Mouse (Mus musculus): ENCODE measurements around the gene Susd2.
A peak's percentile ranks its signal among the peaks of the same experiment; 100 is the strongest.

Gene Susd2

DNA sequence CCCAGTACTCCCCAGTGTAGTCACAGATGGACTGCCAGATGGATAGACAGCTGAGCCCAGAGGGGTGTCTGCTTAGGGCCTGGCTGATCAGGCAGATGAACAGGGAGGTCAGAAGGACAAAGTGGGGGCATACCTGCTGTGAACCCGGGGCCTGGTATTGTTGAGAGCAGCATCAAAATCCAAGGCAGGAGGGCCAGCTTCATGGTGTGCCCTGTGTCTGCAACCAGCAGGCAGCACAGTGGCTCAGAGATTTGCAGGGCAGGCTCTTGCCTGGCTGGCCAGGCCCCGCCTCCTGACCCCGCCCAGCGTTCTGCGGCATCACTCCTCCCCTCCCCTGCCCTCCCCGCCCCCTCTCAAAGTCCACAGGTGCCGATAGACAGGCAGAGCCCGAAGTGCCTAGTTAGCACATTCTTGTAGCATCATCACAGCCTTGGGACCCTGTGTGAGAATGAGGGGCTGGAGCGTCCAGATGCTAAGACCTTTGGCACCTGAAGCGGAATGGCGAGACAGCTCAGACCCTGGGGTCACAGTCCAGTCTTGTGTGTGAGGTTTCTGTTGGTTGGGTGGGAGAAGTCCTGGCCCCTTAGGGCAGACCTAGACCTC lies at the start of gene Susd2:
Gene Susd2 (minus strand): TSS at position 268 of the 603 bp plus-strand sequence.
- no peak for DNase-seq (ENCODE audit: low spot score)

DNA sequence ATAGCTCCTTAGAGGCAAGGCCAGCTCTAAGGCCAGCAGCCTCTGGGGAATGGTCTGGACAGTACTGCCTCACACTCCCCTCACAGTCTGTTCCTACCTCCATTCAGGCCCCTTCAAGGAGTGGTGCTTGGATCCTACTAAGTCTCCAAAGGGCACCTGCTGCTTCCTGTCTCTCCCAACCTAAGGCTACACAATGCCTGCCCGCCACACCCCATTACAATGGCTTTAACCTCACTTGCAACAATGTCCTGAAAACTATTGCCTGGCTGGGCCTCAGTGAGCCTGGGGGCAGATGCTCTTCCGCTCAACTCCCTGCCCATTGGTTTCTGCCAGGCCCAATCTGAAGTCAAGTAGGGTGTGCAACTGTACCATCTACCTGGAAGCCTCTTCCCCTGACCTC lies 44.8 kb upstream of the Susd2 start:
- DNase-seq (ENCODE audit: low spot score), result no peak

DNA sequence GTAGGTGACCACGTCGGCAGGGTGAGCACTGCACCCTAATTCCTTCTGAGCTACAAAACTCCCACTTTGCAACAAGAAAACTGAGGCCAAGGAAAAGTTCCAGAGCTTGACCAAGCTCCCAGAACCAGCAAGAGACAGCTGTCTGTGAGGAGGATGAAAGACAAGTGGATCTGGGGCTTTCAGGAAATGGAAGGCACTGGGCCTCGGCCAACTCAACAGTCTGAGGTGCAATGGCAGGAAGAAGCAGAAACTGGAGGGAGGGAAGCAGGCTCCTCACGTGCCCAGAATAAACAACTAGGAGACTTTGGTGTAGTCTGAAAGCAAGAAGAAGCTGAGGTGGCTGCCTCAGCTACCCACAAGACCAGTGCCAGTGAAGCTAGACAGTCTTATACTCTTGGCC lies 42.9 kb upstream of the Susd2 start:
- DNase-seq (ENCODE audit: low spot score), result no peak

DNA sequence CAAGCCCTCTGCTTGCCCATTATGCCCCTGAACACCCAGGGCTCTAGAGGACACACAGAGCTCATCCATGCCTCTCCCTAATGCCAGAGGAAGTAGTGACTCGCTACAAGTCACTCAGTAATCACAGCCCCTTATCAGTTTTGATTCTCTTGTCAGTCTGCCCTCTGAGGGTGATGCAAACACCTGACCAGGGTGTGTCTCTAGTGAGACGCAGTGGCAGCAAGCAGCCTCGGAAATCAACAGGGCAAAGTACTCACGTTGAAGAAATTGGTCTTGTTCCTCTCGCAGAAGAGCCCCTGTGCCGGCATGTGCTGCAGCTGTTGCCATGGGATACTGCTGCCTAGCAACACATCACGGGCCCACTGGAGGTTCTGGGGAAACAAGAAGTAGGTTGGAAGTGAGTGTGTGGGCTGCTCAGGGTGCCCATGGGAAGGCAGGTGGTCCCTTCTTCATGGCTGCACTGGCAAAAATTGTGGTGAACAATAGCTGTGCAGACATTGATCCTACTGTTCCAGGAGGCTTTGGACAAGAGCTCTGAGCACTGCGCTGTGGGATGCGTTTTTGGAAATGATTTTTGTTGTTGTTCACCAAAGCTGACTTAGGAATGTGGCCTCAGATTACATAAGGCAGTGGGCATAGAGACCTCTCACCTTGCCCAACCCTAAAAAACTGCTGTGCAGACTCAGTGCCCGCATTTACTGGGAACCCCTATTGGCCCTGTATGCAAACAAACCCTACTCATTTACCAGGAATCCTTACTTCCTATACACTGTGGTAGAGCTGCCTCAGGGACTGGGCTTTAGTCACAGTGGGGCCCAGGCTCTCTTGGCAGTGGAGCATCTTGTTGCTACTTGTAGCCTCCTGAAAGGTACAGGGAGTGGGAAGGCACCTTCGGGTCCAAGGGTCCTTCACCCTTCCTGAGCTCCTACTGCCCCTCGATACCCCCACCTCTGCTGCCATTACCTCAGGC lies 40.5 kb upstream of the Susd2 start:
- peak; percentile 86 for DNase-seq (ENCODE audit: low spot score)

DNA sequence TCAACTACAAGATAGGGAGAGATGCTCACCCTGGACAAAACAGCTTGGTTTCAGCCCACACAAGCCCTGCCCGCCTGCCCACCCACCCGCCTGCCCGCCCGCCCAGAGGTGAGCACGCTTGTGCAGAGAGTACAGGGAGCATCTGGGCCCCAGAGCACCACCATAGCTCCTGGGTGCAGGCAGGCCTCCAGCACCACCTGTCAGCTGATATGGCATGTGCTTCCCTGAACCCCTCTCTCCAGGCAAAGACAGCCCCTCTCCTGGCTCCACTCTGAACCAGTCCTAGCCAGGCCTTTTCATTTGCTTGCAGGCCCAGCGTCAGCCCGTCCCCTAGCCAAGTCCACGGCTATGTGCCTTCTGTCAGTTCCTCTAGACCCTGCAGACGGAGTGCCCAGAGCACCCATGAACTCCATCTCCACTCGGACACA lies 36.8 kb upstream of the Susd2 start:
- DNase-seq (ENCODE audit: low spot score), result no peak

DNA sequence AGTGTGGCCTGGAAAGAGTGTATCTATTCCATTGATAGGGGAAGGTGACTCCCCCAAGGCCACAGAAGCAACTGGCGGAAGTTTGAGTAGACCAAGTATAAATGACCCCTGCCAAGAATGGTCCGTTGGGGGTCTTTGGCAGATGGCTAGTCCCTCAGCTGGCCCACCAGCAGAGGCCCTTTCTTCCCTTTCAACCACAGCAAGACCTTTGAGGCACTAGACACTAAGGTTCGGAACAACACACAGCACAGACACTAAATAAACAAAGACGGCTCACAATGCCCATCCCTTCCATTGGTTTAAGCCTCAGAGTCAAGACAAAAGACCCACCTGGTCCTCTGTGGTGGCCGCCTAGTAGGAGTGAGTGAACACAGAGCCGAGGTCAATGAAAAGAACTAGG lies 35.4 kb upstream of the Susd2 start:
- no peak for DNase-seq (ENCODE audit: low spot score)

DNA sequence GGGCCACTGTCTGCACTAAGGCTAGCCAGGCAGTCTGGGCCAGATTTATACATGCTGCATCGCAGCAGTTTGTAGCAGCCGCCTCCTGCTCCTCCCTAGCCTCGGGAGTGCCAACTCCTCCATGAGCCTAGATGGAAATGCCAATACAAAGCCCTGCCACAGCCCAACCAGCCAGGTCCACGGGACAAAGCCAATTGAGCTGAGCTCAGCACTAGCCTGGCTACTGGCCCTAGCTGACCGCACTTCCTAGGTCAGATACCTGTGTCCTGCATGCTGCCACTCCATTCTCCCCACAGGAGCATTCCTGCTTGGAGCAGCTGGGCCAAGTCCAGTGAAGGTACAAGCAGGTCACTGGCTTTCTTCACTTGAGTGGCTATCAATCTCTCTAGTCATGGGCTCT lies 34.2 kb upstream of the Susd2 start:
- DNase-seq (ENCODE audit: low spot score), result peak; percentile 39

DNA sequence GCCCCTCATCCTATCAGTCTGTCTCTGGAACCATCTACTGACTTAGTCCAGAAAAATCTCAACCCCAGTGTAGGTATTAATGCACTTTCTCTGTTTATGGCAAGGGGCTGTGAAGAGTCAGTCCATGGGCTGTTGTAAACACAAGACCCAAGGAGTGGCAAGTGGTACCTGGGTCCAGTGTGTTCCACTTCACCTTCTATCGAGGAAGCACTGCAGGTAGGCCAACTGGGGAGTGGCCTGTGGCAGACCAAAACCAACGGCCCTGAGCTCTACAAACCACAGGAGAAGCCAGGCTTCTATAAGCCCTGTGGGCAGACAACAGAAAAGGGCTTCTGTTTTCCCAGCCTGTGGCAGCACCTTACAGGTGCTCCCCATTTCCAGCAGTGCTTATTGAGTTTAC lies 33.8 kb upstream of the Susd2 start:
- DNase-seq (ENCODE audit: low spot score), result no peak

DNA sequence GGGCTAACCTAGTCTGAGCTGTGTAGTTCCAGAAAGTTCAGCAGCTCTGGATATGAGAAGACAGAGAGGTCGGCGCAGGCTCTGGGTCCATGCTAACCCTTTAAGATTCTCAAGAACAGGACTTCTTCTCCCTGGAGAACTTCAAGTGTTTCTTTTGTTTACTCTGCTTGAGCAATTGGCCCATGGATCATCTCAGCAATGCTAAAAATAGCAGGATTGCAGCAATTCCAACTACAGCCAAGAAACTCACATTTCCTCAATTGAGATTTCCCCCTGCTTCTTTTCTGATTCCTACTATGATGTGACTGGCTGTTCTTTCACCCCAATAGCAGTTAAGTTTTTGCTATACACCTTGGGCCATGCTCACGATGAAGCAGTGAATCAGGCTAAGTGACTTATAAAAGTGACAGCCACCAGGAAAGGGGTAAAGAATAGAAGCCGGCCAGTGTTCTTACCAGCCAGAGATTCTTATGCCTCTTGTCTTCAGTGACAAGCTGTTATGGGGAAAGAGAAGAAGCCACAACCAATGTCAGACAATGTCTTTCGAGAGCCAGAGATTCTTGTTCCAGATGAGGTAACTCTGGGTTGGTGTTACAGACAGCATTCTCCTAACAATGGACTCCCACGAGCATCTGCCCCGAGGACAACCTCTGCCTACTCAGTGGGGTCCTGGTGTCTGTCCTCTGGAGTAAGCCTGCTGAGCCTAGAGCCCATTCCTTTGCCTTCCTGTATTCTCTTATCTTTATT lies 33.2 kb upstream of the Susd2 start:
- DNase-seq (ENCODE audit: low spot score), result no peak

DNA sequence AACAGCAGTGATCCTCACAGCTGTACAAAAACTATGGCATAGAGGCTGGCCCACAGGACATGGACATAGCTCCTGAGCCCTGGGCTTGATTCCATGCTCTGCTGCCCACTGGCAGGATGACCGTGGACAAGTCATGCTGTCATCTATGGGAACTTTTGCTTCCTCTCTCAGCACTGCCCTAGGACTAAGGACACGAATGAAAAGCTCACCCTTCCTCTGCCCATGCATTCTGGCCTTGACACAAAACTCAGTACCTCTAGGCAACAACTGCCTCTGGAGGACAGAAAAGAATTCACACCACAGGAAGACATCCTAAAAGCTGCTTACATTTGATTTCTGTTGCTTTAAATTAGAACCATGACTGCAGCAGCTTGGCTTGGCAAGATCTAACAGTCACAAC lies 32.5 kb upstream of the Susd2 start:
- DNase-seq (ENCODE audit: low spot score), result no peak

DNA sequence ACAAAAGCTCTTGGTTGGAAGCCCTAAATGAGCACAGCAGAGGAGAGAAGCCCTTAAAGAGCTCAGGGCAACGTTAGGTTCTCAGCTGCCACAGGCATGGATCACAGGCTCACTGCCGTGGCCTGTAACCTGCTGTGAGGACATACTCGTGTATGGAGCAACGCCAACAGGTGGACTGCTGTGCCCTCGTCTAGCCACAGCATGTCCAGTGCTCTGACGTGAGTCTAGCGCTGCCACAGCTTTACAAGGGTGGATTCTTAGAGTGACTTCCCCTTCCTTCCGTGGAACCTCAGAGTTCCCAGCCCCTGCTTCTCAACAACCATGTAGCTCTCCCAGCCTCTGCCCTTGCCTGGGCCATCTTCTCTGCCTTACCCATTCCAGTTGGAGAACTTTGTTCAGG lies 31.8 kb upstream of the Susd2 start:
- DNase-seq (ENCODE audit: low spot score), result no peak

DNA sequence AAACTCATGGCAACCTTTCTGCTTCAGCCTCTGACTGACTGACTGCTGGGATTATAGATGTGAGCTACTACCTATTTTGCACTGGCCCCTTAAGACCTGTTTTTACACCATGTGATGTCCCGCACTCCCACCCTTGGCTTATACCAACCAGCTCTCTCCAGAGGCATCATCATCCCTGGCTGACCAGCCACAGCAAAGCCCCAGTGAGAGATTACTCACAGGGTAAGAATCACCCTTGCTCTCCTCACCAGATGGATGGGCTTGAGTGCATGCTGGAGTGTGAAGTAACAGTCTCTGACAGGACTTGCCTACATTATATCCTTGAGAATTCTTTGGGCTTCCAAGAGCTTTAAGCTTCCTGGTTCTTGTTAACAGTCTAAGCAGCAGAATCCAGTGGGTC lies 26.1 kb upstream of the Susd2 start:
- DNase-seq (ENCODE audit: low spot score), result no peak

DNA sequence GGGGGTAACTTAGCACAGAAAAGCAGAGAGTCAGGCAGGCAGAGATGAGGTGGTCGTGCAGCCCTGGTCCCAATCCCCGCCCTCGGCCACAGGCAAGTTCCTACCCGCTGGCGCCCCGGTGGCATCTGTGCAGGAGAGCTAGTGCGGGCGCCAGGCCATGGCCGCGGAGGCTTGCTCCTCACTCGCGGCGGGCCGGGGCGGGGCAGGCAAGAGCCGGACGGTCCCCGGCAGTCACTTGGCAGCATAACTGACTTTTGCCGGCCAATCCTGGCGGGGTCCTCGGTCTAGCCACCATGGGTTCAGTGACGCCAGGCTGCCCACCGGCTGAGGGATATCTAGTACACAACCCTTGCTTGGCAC lies 24.1 kb upstream of the Susd2 start:
- DNase-seq (ENCODE audit: low spot score), result peak; percentile 65

DNA sequence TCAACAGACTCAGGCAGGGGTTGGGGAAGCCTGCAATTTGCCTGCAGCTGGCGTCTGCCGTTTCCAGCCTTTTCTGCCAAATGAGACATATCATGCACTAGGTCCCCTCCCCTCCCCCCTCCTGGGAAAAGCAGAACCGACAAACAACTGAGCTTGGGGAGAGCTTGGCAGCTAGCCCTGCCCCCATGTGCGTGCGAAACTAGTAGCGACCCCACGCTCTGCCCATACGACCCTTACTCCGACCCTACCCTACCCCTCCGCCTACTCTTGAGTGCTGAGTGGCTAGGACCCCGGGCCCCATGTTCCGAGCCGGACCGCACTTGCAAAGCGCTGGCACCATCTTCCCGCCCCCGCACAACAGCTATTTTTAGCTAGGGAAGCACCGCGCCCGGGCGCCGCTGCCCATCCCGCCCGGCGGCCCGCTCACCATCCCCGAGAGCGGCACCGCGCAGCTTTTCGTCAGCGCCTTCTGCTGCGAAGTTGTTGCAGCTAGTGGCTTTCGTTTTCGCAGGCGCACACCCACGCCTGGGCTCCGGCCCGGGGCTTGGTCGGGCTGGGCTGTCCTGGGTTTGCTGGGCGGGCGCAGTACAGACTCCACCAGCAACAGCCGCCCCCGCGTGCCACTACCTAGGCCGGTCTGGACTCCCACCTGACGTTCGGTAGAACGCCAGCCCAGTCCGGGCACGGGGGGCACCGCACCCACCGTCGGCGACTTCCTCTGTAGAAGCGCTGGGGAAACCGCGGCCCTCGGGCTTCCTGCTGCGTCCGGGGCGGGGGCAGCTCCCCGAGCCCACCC lies 23.5 kb upstream of the Susd2 start:
- DNase-seq (ENCODE audit: low spot score), result peak; percentile 86

DNA sequence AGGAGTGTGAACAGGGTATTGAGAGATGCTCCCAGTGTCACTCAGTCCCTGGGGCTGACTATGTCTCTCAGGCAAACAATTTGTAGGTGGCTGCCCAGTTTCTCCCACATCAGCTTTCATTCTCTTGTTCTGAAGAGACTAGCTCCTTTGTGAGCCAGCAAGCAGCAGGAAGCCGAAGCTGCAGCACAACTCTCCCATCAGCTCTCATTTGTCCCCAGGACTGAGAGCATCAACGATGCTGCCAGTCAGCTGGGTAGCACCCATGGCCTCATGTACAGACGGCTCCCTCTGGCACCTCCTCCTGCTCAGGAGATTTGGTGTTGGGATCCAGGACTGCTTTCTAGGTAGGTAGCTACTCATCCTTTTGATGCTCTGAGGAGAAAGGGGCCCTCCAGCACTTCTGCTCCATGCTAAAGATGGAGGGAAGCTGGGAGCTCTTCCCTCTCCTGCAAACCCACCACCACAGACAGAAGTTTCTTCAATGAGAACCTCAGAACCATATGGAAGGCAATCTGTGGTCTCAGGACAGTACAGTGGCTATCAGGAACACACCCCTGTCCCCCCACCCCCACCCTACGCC lies 22.7 kb upstream of the Susd2 start:
- peak; percentile 53 for DNase-seq (ENCODE audit: low spot score)

DNA sequence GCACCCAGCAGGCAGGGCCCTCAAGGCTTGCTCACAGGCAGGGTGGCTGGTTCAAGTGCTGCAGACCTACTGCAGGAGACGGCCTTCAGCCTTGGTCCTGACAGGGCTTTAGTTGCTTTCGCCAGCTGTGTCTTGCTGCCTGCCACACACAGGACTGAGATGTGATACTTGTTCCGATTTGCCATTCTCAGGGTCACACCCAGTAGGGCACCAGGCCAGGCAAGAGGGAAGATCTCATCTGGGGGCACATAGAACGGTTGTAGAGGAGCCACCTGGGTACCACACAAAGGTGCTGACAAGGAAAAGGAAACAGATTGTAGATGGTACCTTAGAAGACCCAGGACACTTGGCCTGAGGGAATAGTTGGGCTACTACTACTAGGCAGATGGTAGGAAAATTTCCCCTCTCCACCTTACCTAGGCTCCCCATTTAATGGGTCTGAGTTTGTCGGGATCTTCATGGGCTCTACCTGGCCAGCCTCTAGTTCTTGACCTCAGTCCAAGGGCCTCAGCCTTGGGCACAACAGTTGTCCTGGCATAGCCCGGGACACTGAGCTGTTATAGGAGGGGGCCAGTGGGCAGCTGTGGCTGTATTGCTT lies 21.0 kb upstream of the Susd2 start:
- no peak for DNase-seq (ENCODE audit: low spot score)

DNA sequence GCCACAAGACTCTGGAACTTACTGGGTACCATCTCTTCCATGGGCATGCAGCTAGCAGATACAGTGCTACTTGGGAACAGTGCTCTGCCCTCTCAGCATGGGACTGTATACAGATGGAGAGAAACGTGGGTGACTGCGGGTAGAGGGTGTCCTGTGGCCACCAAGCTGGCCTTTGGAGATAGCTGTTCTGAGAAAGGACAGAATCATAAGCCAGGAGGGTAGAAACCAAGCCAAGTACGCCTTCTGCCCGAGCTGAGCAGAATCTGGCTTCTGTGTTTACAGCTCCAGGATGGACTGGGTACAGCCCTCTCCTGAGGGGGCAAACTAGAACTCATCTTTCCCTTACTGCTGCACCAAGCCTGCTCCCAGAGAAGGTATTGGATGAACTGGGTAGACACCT lies 18.8 kb upstream of the Susd2 start:
- DNase-seq (ENCODE audit: low spot score), result no peak

DNA sequence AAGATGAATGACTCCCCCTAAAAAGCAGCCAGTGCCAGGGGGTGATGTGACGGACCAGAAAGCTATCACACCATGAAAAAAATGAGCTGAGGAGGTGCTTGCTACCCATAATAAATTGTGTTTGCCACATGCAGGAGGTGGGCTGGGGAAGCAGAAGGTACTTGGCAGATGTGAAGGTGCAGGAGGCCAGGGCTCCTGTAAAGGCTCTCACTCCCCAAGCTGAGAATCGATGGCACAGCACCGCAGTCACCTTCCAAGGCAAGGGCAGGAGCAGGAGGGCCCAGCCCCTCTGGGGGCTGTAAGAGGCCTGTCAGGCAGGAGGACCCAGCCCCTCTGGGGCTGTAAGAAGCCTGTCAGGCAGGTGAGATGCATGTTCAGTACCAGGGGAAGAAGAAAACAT lies 18.1 kb upstream of the Susd2 start:
- DNase-seq (ENCODE audit: low spot score), result no peak

DNA sequence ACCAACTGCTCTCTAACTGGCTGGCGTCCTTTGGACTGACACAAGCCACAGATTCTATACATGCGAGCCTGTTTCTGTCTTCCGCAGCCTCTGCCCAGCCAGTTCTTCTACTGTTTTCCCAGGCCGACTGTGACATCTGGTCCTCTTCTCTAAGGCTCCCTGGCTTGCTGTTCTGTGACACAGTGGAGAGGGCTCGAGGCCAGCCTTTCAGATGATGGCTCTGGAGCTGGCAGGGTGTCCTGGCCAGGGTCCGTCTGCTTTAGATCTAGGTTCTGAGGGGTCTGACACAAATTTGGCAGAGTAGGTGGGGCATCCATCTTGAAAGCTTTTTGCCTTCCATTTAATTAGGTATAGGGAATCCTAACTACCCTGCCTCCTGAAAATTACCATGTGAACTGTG lies 17.6 kb upstream of the Susd2 start:
- DNase-seq (ENCODE audit: low spot score), result no peak

DNA sequence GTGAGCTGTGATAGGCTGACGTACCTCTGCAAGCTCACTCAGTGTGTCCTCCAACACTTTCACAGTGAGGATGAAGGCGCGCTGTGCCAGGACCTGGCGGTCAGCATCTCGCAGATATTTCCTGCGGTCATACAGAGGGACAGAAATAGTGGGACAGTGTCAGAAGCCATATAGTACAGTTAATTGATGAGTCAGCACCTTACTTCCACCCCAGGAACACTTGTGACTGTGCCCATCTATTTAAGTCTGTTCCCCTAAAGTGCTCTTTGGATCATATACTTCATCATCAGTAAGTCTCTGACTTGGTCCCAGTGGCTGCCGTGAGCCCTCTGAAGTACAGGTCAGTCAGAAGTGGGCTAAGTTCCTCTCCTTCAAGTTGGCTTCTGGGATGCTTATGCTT lies 14.0 kb upstream of the Susd2 start:
- no peak for DNase-seq (ENCODE audit: low spot score)

DNA sequence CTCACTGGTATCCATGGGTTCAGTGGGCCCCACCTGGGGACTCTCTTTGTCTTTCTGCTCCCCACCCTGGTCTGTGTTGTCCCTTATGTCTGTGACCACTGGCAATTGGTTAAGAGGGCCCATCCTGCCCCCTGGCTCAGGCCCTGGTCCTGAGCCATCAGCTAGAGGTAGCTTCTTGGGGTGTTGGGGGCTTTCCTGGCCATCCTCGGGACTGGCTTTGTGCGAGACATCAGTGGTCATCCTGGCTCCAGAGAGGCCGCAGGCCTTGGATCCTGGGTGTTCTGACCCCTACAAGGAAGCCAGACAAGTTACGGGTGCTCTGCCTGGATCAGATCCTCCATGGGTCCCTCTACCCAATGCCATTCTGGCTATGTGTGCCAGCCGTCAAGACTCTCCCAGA lies 13.4 kb upstream of the Susd2 start:
- no peak for DNase-seq (ENCODE audit: low spot score)
